Mouse (Mus musculus): ENCODE data around the gene Cdcp2. TPM values are rescaled to one million over a fixed set of nuclear protein-coding genes. Genes with fewer than 3 reads are reported as not detected.

Cdcp2 gene
- total and polyA plus RNA-seq, 3 experiments, result not detected

DNA sequence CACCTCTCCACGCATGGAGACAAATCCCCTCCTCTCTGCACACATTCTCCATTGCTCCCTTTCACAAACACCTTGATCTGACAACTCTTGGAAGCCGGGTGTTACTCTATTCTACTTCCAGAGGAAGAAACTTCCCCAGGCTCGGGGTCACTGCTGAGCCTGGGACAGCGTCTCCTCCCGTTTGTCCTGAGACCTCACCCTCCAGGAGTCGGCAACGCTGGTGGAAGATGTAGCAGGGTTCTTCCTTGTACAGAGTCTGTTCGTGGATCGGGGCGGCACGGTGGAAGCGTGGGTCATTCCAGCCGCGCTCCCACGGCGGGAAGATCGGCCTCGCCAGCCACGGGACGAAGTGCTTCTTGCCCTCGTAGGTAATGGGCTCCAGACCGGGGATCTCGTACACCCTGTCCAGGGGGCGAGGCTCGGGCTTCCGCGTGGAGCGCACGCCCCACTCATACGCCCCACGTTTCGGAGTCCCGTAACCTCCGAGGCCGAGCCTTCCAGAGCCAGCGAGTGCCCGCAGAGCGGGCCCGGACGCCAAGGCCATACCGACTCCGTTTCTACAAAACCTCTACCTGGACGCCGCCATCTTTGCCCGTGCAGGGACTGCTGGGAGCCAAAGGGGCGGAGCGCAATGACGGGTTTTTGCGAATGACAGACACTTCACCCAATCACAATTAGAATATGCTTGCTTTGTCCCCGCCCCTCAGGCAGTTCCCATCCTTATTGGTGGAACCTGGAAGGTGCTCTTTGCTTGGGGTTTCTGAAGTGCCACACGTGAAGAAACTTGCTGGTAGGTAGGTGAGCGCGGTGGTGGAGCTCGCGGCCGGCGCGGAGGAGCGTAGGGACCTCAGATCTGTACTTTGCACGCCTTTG, 30.2 kb upstream of the Cdcp2 start, which contains the start of the genes Mrpl37 and Cyb5rl:
Gene Mrpl37 (minus strand): TSS at position 617 of the 873 bp plus-strand sequence.
Gene Cyb5rl (plus strand): TSS at position 737 of the 873 bp plus-strand sequence.
- H3K4me1 ChIP-seq (ENCODE audit: control insufficient read depth in 1 of 2, insufficient read depth in 2 of 2, low read length in 2 of 2), result peaks cover 23 to 42% of the 10 kb centered on the region in 2 experiments
- peak within 1 kb of the TSS; percentile 88 for H3K9ac ChIP-seq (ENCODE audit: control insufficient read depth, low read depth, low read length, poor library complexity, severe bottlenecking)
- H3K36me3 ChIP-seq (ENCODE audit: control insufficient read depth in 1 of 2, insufficient read depth in 2 of 2, low read length in 2 of 2), result peaks cover 0 to 40% of the 10 kb centered on the region in 2 experiments; a peak in 2 of 4 replicates
- peaks cover 15% of the 10 kb centered on the region for H3K79me2 ChIP-seq (ENCODE audit: control insufficient read depth, insufficient read depth, low read length, poor library complexity)
- no peaks in the 10 kb centered on the region for H3K9me3 ChIP-seq (replicated peaks; ENCODE audit: insufficient read depth, low read length)
- H3K4me3 ChIP-seq (ENCODE audit: control insufficient read depth in 1 of 2, insufficient read depth in 1 of 2, low read depth in 2 of 2, low read length in 2 of 2), result peak within 1 kb of the TSS; percentile 79 to 82
- TF ChIP-seq POLR2AphosphoS5 (IDR thresholded peaks at IDR 0.05; ENCODE audit: borderline replicate concordance, low read depth, low read length) (no peak), NRF1 (IDR thresholded peaks at IDR 0.05; ENCODE audit: insufficient read depth, low read depth, low read length, poor library complexity, severe bottlenecking) (no peak), E2F4 (IDR thresholded peaks at IDR 0.05; ENCODE audit: borderline replicate concordance, low read depth, low read length) (no peak), ETS1 (IDR thresholded peaks at IDR 0.05; ENCODE audit: low read depth, low read length) (no peak), EP300 (IDR thresholded peaks at IDR 0.05; ENCODE audit: low read depth in 1 of 2, low read length in 2 of 2) (no peak), MAX (IDR thresholded peaks at IDR 0.05; ENCODE audit: low read length) (peak; percentile 77), POLR2A (IDR thresholded peaks at IDR 0.05; ENCODE audit: control insufficient read depth in 1 of 2, insufficient read depth in 1 of 2, low read depth in 1 of 2, low read length in 2 of 2, poor library complexity in 1 of 2) (peak; percentile 56 to 97), SIN3A (IDR thresholded peaks at IDR 0.05; ENCODE audit: low read length) (peak; percentile 76), ZMIZ1 (IDR thresholded peaks at IDR 0.05; ENCODE audit: low read depth, low read length) (no peak), TAL1 (IDR thresholded peaks at IDR 0.05; ENCODE audit: low read length) (no peak), CHD2 (IDR thresholded peaks at IDR 0.05; ENCODE audit: low read length) (peak; percentile 84), NELFE (IDR thresholded peaks at IDR 0.05; ENCODE audit: low read depth, low read length) (peak; percentile 89), CTCF (IDR thresholded peaks at IDR 0.05 in 2 of 3, conservative IDR thresholded peaks at IDR 0.05 in 1 of 3; ENCODE audit: control insufficient read depth in 1 of 3, insufficient read depth in 1 of 3, low read depth in 2 of 3, low read length in 3 of 3, poor library complexity in 1 of 3, severe bottlenecking in 1 of 3) (no peak), MXI1 (IDR thresholded peaks at IDR 0.05; ENCODE audit: low read depth, low read length) (peak; percentile 98), JUND (IDR thresholded peaks at IDR 0.05; ENCODE audit: low read depth, low read length) (no peak), POLR2AphosphoS2 (IDR thresholded peaks at IDR 0.05; ENCODE audit: low read length) (peak; percentile 93), USF1 (IDR thresholded peaks at IDR 0.05; ENCODE audit: low read depth, low read length) (peak; percentile 71), RCOR1 (IDR thresholded peaks at IDR 0.05; ENCODE audit: low read depth, low read length) (no peak), UBTF (IDR thresholded peaks at IDR 0.05; ENCODE audit: borderline replicate concordance, insufficient read depth, low read depth, low read length) (no peak; the same call in 1 of the 2 replicates), TBP (IDR thresholded peaks at IDR 0.05; ENCODE audit: low read depth, low read length) (peak; percentile 93), MEF2A (IDR thresholded peaks at IDR 0.05; ENCODE audit: extremely low read depth, insufficient replicate concordance, low read depth, low read length, poor library complexity, severe bottlenecking) (no peak), ZC3H11A (IDR thresholded peaks at IDR 0.05; ENCODE audit: low read depth, low read length) (no peak), HCFC1 (IDR thresholded peaks at IDR 0.05; ENCODE audit: low read depth, low read length) (peak; percentile 91), SMC3 (IDR thresholded peaks at IDR 0.05; ENCODE audit: low read depth, low read length) (no peak), ZKSCAN1 (IDR thresholded peaks at IDR 0.05; ENCODE audit: low read depth, low read length) (no peak), MAFK (IDR thresholded peaks at IDR 0.05; ENCODE audit: borderline replicate concordance, low read depth, low read length) (no peak), TCF12 (IDR thresholded peaks at IDR 0.05; ENCODE audit: low read depth, low read length) (peak; percentile 57; the same call in 1 of the 2 replicates), ZNF384 (IDR thresholded peaks at IDR 0.05; ENCODE audit: low read depth, low read length) (no peak)
- H3K27ac ChIP-seq (ENCODE audit: control insufficient read depth, low read depth, low read length), result peak within 1 kb of the TSS; percentile 39
- H3K27me3 ChIP-seq (ENCODE audit: control insufficient read depth in 1 of 2, insufficient read depth in 2 of 2, low read length in 2 of 2), result no peaks in the 10 kb centered on the region
- peak; percentile 98 for DNase-seq (ENCODE audit: low read depth, low spot score)
